Comparison of ENCODE assay signal across 8 mouse cellular contexts in genomic region chr13:72631373-72632021, GRCm38 (mm10). TPM values are rescaled to one million over a fixed set of nuclear protein-coding genes. Genes with fewer than 3 reads are reported as not detected.
DNase-seq lines count a peak whose midpoint lies in the region; ATAC-seq and TF ChIP-seq lines count a peak whose summit lies in the region.

No protein-coding gene starts in this region.

- H3K4me3 ChIP-seq in heart, postnatal 0 days (ENCODE audit: low read depth, low read length), result peak overlapping the region; percentile 51
- H3K4me3 ChIP-seq in midbrain, embryonic 10.5 days, result peak overlapping the region; percentile 91

- TF ChIP-seq EP300 in heart, postnatal 0 days (IDR thresholded peaks at IDR 0.05; ENCODE audit: low read depth), result no peak

- ATAC-seq in heart, postnatal 0 days (ENCODE audit: insufficient read depth, low read depth), result no peak

- no peaks in the 10 kb centered on the region for H3K9me3 ChIP-seq in heart, postnatal 0 days (replicated peaks; ENCODE audit: control insufficient read depth, low read length)
- no peaks in the 10 kb centered on the region for H3K9me3 ChIP-seq in midbrain, embryonic 10.5 days (replicated peaks)

- H3K27me3 ChIP-seq in heart, postnatal 0 days (ENCODE audit: control insufficient read depth, insufficient read depth, low read length), result peaks cover 95% of the 10 kb centered on the region
- peaks cover 99% of the 10 kb centered on the region for H3K27me3 ChIP-seq in midbrain, embryonic 10.5 days (ENCODE audit: low read depth, poor library complexity, severe bottlenecking)

- 0 out of 2 replicates have a peak overlapping the region, but pooled peaks have one; percentile 4 for H3K27ac ChIP-seq in heart, postnatal 0 days (ENCODE audit: low read depth)
- peak overlapping the region; percentile 98 for H3K27ac ChIP-seq in midbrain, embryonic 10.5 days (replicated peaks)

- H3K36me3 ChIP-seq in heart, postnatal 0 days (replicated peaks; ENCODE audit: control insufficient read depth, insufficient read depth, low read length), result no peaks in the 10 kb centered on the region
- peaks cover 31% of the 10 kb centered on the region for H3K36me3 ChIP-seq in midbrain, embryonic 10.5 days

- H3K4me1 ChIP-seq in heart, postnatal 0 days (ENCODE audit: control insufficient read depth, insufficient read depth), result peaks cover 3% of the 10 kb centered on the region; the same call in 1 of the 2 replicates
- peaks cover 90% of the 10 kb centered on the region for H3K4me1 ChIP-seq in midbrain, embryonic 10.5 days

- DNase-seq in cerebellum, postnatal 36 days, result peak; percentile 8 to 10
- no peak for DNase-seq in cerebellum, adult 11-12 months
- peak; percentile 22 for DNase-seq in adipocyte (ENCODE audit: low spot score)
- DNase-seq in heart, postnatal 0 days (ENCODE audit: low spot score), result no peak
- no peak for DNase-seq in midbrain, embryonic 10.5 days (ENCODE audit: low spot score)
- DNase-seq in layer of hippocampus, adult 8-10 months (ENCODE audit: low spot score in 2 of 2), result no peak
- no peak for DNase-seq in right cerebral cortex, postnatal 10 days (ENCODE audit: low spot score in 2 of 2)
- no peak for DNase-seq in thymus, postnatal 25 days

- WGBS in heart, postnatal 0 days, result 3% methylated on average over 55 of the region's 62 CpGs
- under 1% methylated on average over 62 of the region's 62 CpGs for WGBS in midbrain, embryonic 10.5 days

- peak overlapping the region; percentile 46 for H3K9ac ChIP-seq in heart, postnatal 0 days (replicated peaks; ENCODE audit: low read depth, low read length)

- TF ChIP-seq CTCF in heart, postnatal 0 days (IDR thresholded peaks at IDR 0.05; ENCODE audit: low read depth), result no peak

- H3K4me2 ChIP-seq in heart, postnatal 0 days (ENCODE audit: low read depth, low read length), result peak overlapping the region; percentile 69

RNA-seq across cellular contexts. Expression of gene Irx2, which starts 2.9 kb away (rescaled TPM):
- 14.0 and 18.7 TPM in 2 replicates for total RNA-seq in heart, postnatal 0 days (2014; rRNA removed; ENCODE audit: low replicate concordance)
- 5.3 and 6.7 TPM in 2 replicates for polyA plus RNA-seq in heart, postnatal 0 days (2015; fragmentation: Nextera tagmentation; extraction: Ambion mirVana)
- 26.8 and 28.1 TPM in 2 replicates for polyA plus RNA-seq in midbrain, embryonic 10.5 days (2016; fragmentation: Nextera tagmentation; extraction: Ambion mirVana)
- under 1 TPM in 1 of 4 experiments, not detected in 3; 0.27 TPM for total RNA-seq in layer of hippocampus, adult 8-10 months (2022)

Comparison
In these comparisons a context has a peak if more than half of its experiments do, and no peak if none do; other contexts are left out.
1. DNase-seq: peak in cerebellum, postnatal 36 days (2 of 2) and adipocyte (single experiment); none in cerebellum, adult 11-12 months (single experiment), heart, postnatal 0 days (single experiment), midbrain, embryonic 10.5 days (single experiment), layer of hippocampus, adult 8-10 months (0 of 2), right cerebral cortex, postnatal 10 days (0 of 2) and thymus, postnatal 25 days (single experiment).
2. RNA of gene Irx2, which starts 2.9 kb away (total RNA-seq): 14.0 to 18.7 TPM in heart, postnatal 0 days; 0.27 TPM in layer of hippocampus, adult 8-10 months; every median in the first group is over 10 times any median in the second.